Mouse (Mus musculus): ENCODE data around the gene Ap1ar.

DNA sequence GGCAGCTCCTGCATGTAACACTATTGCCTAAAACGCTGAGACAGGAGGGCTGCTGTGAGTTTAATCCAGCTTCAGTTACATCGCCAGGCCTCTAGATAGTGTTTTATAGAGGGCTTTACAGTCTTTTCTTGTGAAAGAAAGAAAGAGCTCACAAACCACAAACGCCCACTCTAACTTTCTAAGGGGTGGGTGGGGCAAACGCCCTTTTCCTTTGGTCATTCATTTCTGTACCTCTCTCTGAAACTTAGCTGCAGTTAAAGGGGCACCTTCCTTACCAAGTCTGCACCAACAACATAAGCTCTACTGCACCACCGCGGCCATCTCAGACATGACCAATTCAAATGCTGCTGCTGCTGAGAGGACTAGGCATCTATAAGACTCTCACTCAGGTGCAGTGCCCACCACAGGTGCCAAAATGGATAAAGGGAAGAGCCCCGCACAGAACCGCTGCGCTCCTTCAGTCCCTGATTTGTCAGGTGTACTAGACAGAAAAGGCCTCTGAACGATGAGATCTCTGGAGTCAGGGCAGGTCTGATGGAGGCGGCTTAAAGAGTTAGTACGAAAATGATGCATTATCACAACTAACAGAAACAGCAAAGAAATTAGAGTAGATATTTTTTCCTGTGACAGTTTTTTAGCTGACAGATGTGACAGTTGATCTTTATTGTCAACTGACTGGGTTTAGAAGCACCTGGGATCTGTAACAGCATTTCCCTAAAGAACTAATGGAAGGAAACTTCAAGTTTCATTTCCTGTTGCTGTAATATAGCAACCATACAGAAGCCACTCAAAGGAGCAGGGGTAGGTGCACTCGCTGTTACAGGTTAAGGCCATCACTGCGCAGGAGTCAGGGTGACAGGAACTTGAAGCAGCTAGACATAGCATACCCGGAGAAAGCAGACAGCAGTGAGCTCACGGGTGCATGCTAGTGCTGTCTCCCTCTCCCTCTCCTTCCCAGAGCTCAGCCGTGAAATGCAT lies 13.1 kb downstream of the Ap1ar start:
- TF ChIP-seq CTCF (IDR thresholded peaks at IDR 0.05; ENCODE audit: insufficient read depth, low read depth, low read length) (no peak), POLR2A (IDR thresholded peaks at IDR 0.05; ENCODE audit: insufficient read depth, low read depth, low read length) (no peak)
